In the genomic region with DNA sequence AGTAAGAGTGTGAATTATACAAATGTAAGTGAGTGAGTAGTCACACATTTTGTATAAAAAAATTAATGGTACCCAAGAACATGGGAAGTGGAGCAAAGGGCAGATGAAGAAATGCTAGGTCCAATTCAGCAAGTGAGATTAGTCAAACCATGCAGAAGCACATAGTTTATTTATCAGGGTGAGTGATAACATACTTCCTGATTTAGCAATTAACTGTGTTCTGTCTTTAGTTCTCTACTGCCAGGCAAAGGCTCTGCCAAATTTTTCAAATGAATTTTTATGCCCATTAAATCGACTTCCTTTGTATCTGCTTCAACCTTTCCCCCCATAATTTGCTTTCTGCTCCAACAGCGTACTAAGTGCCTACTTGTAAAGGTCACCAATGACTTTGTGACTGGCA, we compare ENCODE assay signal across 32 mouse cellular contexts.
"Had no signal": no experiment of that assay in that cellular context is flagged by ENCODE, and none has a peak within 500 bp of the region (broad histone marks: within the 10 kb centered on the region; RNA-seq: fewer than 3 reads in every experiment).

No protein-coding gene starts in this region.

- H3K4me3 ChIP-seq: left cerebral cortex, adult 2 months; limb, embryonic 10.5 days; limb, embryonic 12.5 days; limb, embryonic 13.5 days; limb, embryonic 15.5 days; liver, embryonic 12.5 days; liver, embryonic 13.5 days; liver, embryonic 15.5 days; lung, embryonic 15.5 days; megakaryocyte, embryonic 14.5 days; midbrain, embryonic 10.5 days; midbrain, embryonic 12.5 days; midbrain, embryonic 13.5 days; midbrain, embryonic 15.5 days; myocyte; neural tube, embryonic 12.5 days had no signal

- H3K4me1 ChIP-seq: limb, embryonic 10.5 days; limb, embryonic 12.5 days; limb, embryonic 13.5 days; liver, embryonic 12.5 days; liver, embryonic 13.5 days; liver, embryonic 15.5 days; lung, embryonic 15.5 days; megakaryocyte, embryonic 14.5 days; midbrain, embryonic 10.5 days; midbrain, embryonic 12.5 days; midbrain, embryonic 13.5 days; midbrain, embryonic 15.5 days; neural tube, embryonic 12.5 days had no signal

- H3K27ac ChIP-seq: left cerebral cortex, adult 2 months; limb, embryonic 10.5 days; limb, embryonic 12.5 days; limb, embryonic 13.5 days; limb, embryonic 15.5 days; liver, embryonic 12.5 days; liver, embryonic 13.5 days; liver, embryonic 14.5 days; liver, embryonic 15.5 days; lung, embryonic 15.5 days; macrophage; midbrain, embryonic 10.5 days; midbrain, embryonic 12.5 days; midbrain, embryonic 13.5 days; midbrain, embryonic 15.5 days; neural tube, embryonic 12.5 days had no signal

- H3K9me3 ChIP-seq: limb, embryonic 10.5 days; limb, embryonic 12.5 days; limb, embryonic 13.5 days; limb, embryonic 15.5 days; liver, embryonic 12.5 days; liver, embryonic 13.5 days; liver, embryonic 15.5 days; lung, embryonic 15.5 days; midbrain, embryonic 10.5 days; midbrain, embryonic 12.5 days; midbrain, embryonic 13.5 days; midbrain, embryonic 15.5 days; neural tube, embryonic 12.5 days had no signal

- H3K27me3 ChIP-seq: limb, embryonic 12.5 days; limb, embryonic 13.5 days; limb, embryonic 15.5 days; liver, embryonic 12.5 days; liver, embryonic 13.5 days; liver, embryonic 15.5 days; lung, embryonic 15.5 days; megakaryocyte, embryonic 14.5 days; midbrain, embryonic 12.5 days; midbrain, embryonic 13.5 days; midbrain, embryonic 15.5 days; neural tube, embryonic 12.5 days had no signal

- ATAC-seq: liver, embryonic 12.5 days; liver, postnatal 0 days; lung, postnatal 0 days; midbrain, embryonic 13.5 days; midbrain, embryonic 15.5 days; midbrain, embryonic 16.5 days had no signal

- DNase-seq: left cerebral cortex, postnatal 4 days; liver; liver, embryonic 13.5 days; liver, postnatal 0 days; lung, adult 18-20 months; lung, adult 2 months; lung, embryonic 14.5 days; lung, postnatal 10 days; lung, postnatal 14 days; lung, postnatal 36 days; lung, postnatal 4 days; midbrain, embryonic 14.5 days had no signal

- H3K9ac ChIP-seq: limb, embryonic 12.5 days; limb, embryonic 13.5 days; limb, embryonic 15.5 days; liver, embryonic 12.5 days; liver, embryonic 13.5 days; liver, embryonic 14.5 days; liver, embryonic 15.5 days; liver, postnatal 0 days; lung, embryonic 14.5 days; lung, embryonic 15.5 days; midbrain, embryonic 12.5 days; midbrain, embryonic 13.5 days; midbrain, embryonic 15.5 days; neural tube, embryonic 12.5 days had no signal

- H3K36me3 ChIP-seq: limb, embryonic 10.5 days; limb, embryonic 12.5 days; limb, embryonic 13.5 days; limb, embryonic 15.5 days; liver, embryonic 12.5 days; liver, embryonic 13.5 days; liver, embryonic 15.5 days; lung, embryonic 15.5 days; midbrain, embryonic 10.5 days; midbrain, embryonic 12.5 days; midbrain, embryonic 13.5 days; midbrain, embryonic 15.5 days; neural tube, embryonic 12.5 days had no signal

- H3K4me2 ChIP-seq: limb, embryonic 12.5 days; limb, embryonic 13.5 days; limb, embryonic 15.5 days; liver, embryonic 12.5 days; liver, embryonic 13.5 days; liver, embryonic 15.5 days; lung, embryonic 14.5 days; lung, embryonic 15.5 days; midbrain, embryonic 11.5 days; midbrain, embryonic 12.5 days; midbrain, embryonic 13.5 days; midbrain, embryonic 15.5 days; neural tube, embryonic 12.5 days had no signal
